Mouse (Mus musculus) stomach, postnatal 0 days (tissue): ENCODE results near the gene Eml2. TPM values are rescaled to one million over a fixed set of nuclear protein-coding genes. Genes with fewer than 3 reads are reported as not detected.
A peak's percentile ranks its signal among the peaks of the same experiment; 100 is the strongest.

Experiments
- ATAC-seq: fragments of 200-750 bp; cut with Nextera tagmentation; 2 replicates; pipeline ENCODE4 v1.8.0; 2017; ENCODE audit not compliant: low FRiP score, low TSS enrichment
- DNase-seq: peaks from one replicate; pipeline ENCODE4 v3.0.0-alpha.2; 2016; ENCODE audit warnings: low spot score
- H3K27ac ChIP-seq: fragments of 300-500 bp; sonication (generic); replicated peaks from 2 replicates; pipeline ENCODE4 v1.5.1; 2014; ENCODE audit warnings: mild to moderate bottlenecking, control low read depth
- H3K27me3 ChIP-seq: fragments of 300-500 bp; sonication (generic); 2 replicates; pipeline ENCODE4 v1.6.1; 2014; ENCODE audit warnings: low read length; ENCODE audit not compliant: control insufficient read depth, insufficient read depth
- H3K36me3 ChIP-seq: fragments of 300-500 bp; sonication (generic); 2 replicates; pipeline ENCODE4 v1.6.1; 2014; ENCODE audit warnings: low read length, mixed read lengths; ENCODE audit not compliant: control insufficient read depth, insufficient read depth
- H3K4me1 ChIP-seq: fragments of 300-500 bp; sonication (generic); replicated peaks from 2 replicates; pipeline ENCODE4 v1.6.1; 2014; ENCODE audit warnings: antibody characterized with exemption; ENCODE audit not compliant: control insufficient read depth, insufficient read depth
- H3K4me2 ChIP-seq: fragments of 300-500 bp; sonication (generic); replicated peaks from 2 replicates; pipeline ENCODE4 v1.6.1; 2014; ENCODE audit warnings: low read depth, mild to moderate bottlenecking, control low read depth, moderate library complexity
- H3K4me3 ChIP-seq: fragments of 300-500 bp; sonication (generic); 2 replicates; pipeline ENCODE4 v1.5.1; 2014; ENCODE audit warnings: low read depth, low read length, control low read depth
- H3K9ac ChIP-seq: fragments of 300-500 bp; sonication (generic); 2 replicates; pipeline ENCODE4 v1.6.1; 2014; ENCODE audit warnings: mild to moderate bottlenecking, low read length, control low read depth, mixed read lengths
- H3K9me3 ChIP-seq: fragments of 300-500 bp; sonication (generic); 2 replicates; pipeline ENCODE4 v1.6.1; 2016; ENCODE audit warnings: low read length; ENCODE audit not compliant: control insufficient read depth
- CTCF ChIP-seq: IDR thresholded peaks from 2 replicates; pipeline ENCODE4 v1.5.1; 2016; ENCODE audit warnings: antibody characterized with exemption, low read depth, mild to moderate bottlenecking, moderate library complexity
- EP300 ChIP-seq: optimal IDR thresholded peaks from 2 replicates; pipeline ENCODE3; 2016; ENCODE audit warnings: antibody characterized with exemption
- WGBS: fragments of 180-500 bp; shearing (Covaris S2); extraction: QIAGEN DNeasy Blood & Tissue Kit; methylation state at CpG from one replicate; pipeline ENCODE4 v1.1.7; 2014; 5-methylcytosine and 5-hydroxymethylcytosine counted together
- polyA plus RNA-seq: library from polyadenylated mRNA; unstranded; fragments of >200 nt; fragmentation: Nextera tagmentation; extraction: Ambion mirVana; gene quantifications from 2 replicates; pipeline ENCODE4 v1.2.1, GENCODE M21; 2015

Eml2 gene
- polyA plus RNA-seq, 1 experiment from 2014 or later: 8.8 TPM

DNA sequence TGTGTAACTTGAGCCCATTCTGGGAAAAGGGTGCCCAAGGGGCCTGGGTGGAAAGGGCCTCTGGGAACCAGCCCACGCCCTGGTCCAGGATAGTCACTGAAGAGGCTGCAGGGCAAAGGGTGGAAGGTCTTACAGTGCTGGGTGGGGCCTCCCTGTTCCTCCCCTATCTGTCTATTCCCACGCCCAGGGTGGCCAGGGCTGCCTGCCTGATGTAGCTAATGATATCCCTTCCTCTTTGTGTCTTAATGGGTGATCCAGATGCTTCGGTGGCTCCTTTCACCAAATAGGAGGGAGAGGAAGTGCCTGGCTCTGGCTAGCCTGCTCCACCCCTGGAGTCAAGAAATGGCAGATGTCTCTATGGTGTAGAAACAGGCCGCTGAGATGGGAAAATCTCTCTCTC lies 48.7 kb downstream of the Eml2 start:
- no peak for ATAC-seq
- peaks cover 6% of the 10 kb centered on the region for H3K4me1 ChIP-seq
- no peak overlapping the region for H3K4me2 ChIP-seq
- no peaks in the 10 kb centered on the region for H3K9me3 ChIP-seq
- DNase-seq: no peak
- TF ChIP-seq CTCF (no peak), EP300 (no peak)
- no peaks in the 10 kb centered on the region for H3K27me3 ChIP-seq
- no peak overlapping the region for H3K4me3 ChIP-seq
- no peak overlapping the region for H3K27ac ChIP-seq
- no peaks in the 10 kb centered on the region for H3K36me3 ChIP-seq
- H3K9ac ChIP-seq: no peak overlapping the region
- 79% methylated on average over 4 of the region's 4 CpGs for WGBS

DNA sequence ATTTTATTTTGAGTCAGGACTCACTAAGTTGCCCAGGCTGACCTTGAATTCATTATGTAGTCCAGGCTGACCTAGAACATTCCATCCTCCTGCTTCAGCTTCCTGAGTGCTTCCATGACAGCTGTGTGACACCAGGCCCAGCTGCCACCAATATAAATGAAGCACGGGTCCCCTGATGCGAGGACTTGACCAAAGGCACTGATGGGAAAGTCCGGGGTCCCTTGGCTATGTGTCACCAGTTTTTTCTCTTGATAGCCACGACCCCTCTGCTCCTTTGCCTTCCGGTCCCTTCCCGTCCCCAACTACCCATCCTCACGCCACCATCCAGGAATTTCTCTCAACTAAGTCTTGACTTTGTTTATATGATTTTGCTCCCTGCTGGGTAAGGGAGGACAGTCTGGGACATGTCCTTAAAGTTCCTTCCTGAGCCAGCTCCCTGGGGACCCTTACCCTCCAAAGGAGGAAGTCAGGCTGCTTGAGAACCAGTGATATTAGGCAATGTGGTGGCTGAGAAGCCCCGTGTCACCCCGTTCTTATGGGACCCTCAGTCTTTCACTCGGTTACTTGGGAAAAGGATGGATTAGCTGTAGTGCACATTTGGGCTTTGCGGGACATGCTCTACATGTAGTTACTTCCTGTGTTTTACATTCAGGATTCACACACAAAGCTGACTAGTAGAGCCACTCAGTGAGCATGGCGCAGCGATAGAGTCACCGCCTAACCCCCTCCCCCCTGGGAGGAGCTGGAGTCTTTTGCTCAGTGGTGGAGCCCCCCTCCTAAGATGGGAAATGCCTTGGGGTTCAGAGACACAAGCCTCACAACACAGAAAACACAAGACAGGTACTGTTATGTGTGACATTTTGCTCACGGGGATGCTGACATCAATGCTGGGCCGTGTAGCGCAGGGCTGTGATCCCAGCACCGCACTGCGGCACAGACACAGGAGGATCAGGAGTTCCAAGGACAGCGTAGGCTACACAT lies 50.9 kb downstream of the Eml2 start:
- Histone ChIP-seq H3K4me2 (peak overlapping the region; percentile 51), H3K9me3 (no peaks in the 10 kb centered on the region), H3K4me3 (peak overlapping the region; percentile 38), H3K36me3 (no peaks in the 10 kb centered on the region), H3K4me1 (peaks cover 6% of the 10 kb centered on the region), H3K9ac (peak overlapping the region; percentile 53), H3K27me3 (no peaks in the 10 kb centered on the region), H3K27ac (peak overlapping the region; percentile 87)
- peak; percentile 52 for DNase-seq
- ATAC-seq: peak; percentile 11
- TF ChIP-seq EP300: no peak
- TF ChIP-seq CTCF: no peak
- whole genome bisulfite sequencing: 14% methylated on average over 20 of the region's 20 CpGs

DNA sequence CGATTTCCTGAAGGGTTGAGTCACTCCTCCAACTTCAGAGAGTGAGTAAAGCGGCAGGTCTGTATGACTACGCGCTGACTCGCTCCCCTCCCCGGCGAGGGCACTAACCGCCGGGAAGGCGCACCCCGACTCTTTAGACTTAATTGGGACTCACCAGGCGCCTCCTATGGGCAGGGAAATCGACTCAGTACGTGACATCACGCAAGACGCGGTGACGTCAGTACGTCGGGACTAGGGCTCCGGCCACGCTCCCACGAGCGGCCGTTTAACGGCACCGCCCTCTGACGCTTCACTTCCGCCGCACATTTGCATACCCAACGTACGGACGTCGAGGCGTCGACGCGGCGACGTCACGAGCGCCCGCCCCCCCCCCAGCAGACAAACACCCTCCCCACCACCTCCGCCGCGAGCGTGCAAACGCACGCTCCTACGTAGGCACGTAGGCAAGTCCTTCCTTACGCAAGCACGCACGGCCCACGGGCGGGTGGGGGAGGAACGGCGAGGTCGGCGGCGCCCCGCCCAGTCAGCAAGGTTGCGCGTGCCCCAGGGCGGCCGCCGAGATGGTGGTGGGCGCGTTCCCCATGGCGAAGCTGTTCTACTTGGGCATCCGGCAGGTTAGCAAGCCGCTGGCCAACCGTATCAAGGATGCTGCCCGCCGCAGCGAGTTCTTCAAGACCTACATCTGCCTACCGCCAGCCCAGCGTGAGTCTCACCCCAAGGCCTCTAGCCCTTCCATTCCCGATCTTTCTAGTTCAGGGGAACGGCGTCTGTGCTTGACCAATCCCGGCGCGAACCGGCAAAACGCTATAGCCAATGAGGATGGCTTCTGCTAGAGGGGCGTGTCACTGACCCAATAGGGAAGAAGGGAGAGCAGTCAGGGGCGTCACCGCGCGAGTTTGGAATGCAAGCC lies 51.9 kb downstream of the Eml2 start, which contains the start of gene Opa3:
Gene Opa3, plus strand, starts transcription at position 452 of the 910 bp plus-strand sequence.
- peak within 1 kb of the TSS; percentile 76 for H3K9ac ChIP-seq
- H3K4me3 ChIP-seq: peak within 1 kb of the TSS; percentile 65
- WGBS: under 1% methylated on average over 90 of the region's 91 CpGs
- no peak for TF ChIP-seq EP300
- peak; percentile 77 for TF ChIP-seq CTCF
- H3K4me1 ChIP-seq: peaks cover 6% of the 10 kb centered on the region
- ATAC-seq (peak; percentile 94), DNase-seq (peak; percentile 100)
- H3K4me2 ChIP-seq: peak within 1 kb of the TSS; percentile 81
- H3K27ac ChIP-seq: peak within 1 kb of the TSS; percentile 99
- H3K27me3 ChIP-seq: no peaks in the 10 kb centered on the region
- H3K36me3 ChIP-seq: no peaks in the 10 kb centered on the region
- H3K9me3 ChIP-seq: no peaks in the 10 kb centered on the region

DNA sequence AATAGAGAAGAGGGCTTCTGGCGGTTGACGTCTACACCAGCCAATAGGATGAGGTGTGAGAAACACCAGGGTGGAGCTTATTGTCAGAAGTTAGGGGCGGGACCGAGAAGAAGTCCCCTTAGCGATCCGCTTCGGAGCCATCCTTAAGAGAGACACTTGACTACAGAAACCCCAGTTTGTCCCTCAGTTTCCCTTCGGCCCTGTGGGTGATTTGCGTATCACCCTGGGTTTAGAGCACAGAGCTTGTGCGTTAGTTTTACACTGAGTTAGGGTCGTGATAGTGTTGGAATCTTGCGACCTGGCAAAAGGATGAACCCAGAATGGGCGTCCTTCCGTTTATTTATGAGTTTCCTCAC lies 52.5 kb downstream of the Eml2 start:
- peak overlapping the region; percentile 99 for H3K27ac ChIP-seq
- no peak for DNase-seq
- H3K9ac ChIP-seq: peak overlapping the region; percentile 68
- H3K4me1 ChIP-seq: peaks cover 6% of the 10 kb centered on the region
- no peaks in the 10 kb centered on the region for H3K27me3 ChIP-seq
- ATAC-seq: no peak
- no peaks in the 10 kb centered on the region for H3K36me3 ChIP-seq
- WGBS: under 1% methylated on average over 14 of the region's 14 CpGs
- TF ChIP-seq EP300: no peak
- no peak for TF ChIP-seq CTCF
- no peaks in the 10 kb centered on the region for H3K9me3 ChIP-seq
- H3K4me3 ChIP-seq: peak overlapping the region; percentile 65
- H3K4me2 ChIP-seq: peak overlapping the region; percentile 81

DNA sequence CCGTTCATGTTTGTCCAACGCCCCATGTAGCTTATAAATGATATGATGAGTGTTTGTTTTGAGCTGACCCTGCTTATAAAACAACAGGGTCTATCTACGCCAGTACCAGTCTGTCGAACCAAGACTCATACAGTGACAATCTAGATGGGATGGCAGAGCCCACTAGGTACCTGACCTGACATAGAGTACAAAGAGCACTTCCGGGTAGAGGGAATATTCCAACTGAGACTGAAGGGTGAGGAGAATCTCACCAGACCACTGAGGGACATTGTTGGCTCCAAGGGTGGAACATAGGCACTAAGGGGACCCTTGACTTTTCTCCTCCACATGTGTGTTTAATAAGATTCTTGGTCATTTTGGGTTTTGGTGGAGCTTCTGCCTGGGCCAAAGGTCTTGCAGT lies 53.2 kb downstream of the Eml2 start:
- Histone ChIP-seq H3K9me3 (no peaks in the 10 kb centered on the region), H3K27me3 (no peaks in the 10 kb centered on the region), H3K4me2 (peak overlapping the region; percentile 81), H3K4me3 (peak overlapping the region; percentile 65), H3K4me1 (peaks cover 6% of the 10 kb centered on the region), H3K27ac (peak overlapping the region; percentile 99; the same call in 1 of the 2 replicates), H3K36me3 (no peaks in the 10 kb centered on the region), H3K9ac (peak overlapping the region; percentile 68)
- DNase-seq: no peak
- ATAC-seq: no peak
- no peak for TF ChIP-seq CTCF
- TF ChIP-seq EP300: no peak
- WGBS: 29% methylated on average over 5 of the region's 5 CpGs
